Mouse (Mus musculus): ENCODE results near the gene Atp5g2.

DNA sequence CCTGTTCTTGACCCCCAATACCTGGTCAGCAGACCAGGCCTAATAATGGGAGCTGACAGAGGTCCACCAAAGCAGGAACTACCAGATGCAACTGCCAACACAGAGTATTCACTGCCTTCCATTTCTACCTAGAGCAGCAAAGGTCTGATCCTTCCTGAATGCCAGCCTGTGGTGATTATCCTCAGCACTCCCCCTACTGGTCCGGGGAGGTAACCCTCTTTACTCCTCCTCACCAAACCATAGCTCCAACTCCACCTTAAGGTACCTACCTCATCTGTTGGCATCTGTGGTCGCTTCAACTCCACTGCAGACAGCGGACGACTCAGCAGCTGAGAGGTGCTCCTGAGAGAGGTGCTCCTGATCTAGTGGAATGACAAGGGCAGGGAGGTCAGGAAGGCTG lies 6.7 kb downstream of the Atp5g2 start:
- no peak for TF ChIP-seq POLR2A (IDR thresholded peaks at IDR 0.05; ENCODE audit: control insufficient read depth, extremely low read depth, insufficient read depth, low read length, poor library complexity)
- TF ChIP-seq CTCF (IDR thresholded peaks at IDR 0.05; ENCODE audit: borderline replicate concordance, control insufficient read depth, extremely low read depth, insufficient read depth, low read length, poor library complexity) = no peak
